Mouse (Mus musculus): Measurements from ENCODE around the gene Arhgap8. TPM values are rescaled to one million over a fixed set of nuclear protein-coding genes. Genes with fewer than 3 reads are reported as not detected.

Arhgap8 gene
- total and polyA plus RNA-seq, 3 experiments = not detected

DNA sequence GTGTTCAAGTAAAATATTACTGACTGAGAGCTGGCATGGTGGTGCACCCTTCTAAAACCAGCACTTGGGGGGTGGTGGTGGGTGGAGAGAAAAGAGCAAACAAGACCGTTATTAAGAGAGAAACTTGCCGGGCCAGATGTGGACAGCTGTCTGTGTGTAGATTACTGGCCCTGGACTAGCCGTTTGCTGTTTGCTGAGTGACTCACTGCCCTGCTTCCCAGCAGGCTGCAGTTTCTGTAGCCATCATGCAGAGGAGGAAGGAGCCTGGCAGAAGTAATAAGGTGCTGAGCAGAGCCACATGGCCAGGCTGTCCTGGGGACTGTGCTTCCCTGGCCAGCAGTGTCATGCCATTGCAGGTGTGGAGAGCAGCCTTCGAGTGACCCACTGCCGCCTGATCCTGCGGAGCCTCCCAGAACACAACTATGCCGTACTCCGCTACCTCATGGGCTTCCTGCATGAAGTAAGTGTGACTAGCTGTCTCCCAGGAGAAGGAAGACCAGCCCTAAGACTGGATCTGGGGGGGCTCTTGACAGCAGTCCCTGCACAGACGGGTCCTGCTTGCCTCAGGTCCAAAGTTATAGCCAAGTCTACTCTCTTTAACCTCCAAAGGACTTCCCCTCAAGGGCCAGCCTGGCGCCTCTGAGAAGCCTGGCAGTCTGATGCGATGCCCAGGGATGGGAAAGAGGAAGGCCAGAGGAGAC is 49.9 kb downstream of the Arhgap8 start:
- no peak overlapping the region for H3K9ac ChIP-seq (ENCODE audit: control insufficient read depth, low read depth, low read length, poor library complexity, severe bottlenecking)
- peaks cover 0 to 13% of the 10 kb centered on the region in 2 experiments; a peak in 1 of 4 replicates for H3K4me1 ChIP-seq (ENCODE audit: control insufficient read depth in 1 of 2, insufficient read depth in 2 of 2, low read length in 2 of 2)
- no peaks in the 10 kb centered on the region for H3K27me3 ChIP-seq (ENCODE audit: control insufficient read depth in 1 of 2, insufficient read depth in 2 of 2, low read length in 2 of 2)
- no peaks in the 10 kb centered on the region for H3K36me3 ChIP-seq (ENCODE audit: control insufficient read depth in 1 of 2, insufficient read depth in 2 of 2, low read length in 2 of 2)
- no peaks in the 10 kb centered on the region for H3K9me3 ChIP-seq (replicated peaks; ENCODE audit: insufficient read depth, low read length)
- DNase-seq (ENCODE audit: low read depth, low spot score) = no peak
- H3K27ac ChIP-seq (ENCODE audit: control insufficient read depth, low read depth, low read length) = no peak overlapping the region
- TF ChIP-seq POLR2AphosphoS5 (IDR thresholded peaks at IDR 0.05; ENCODE audit: borderline replicate concordance, low read depth, low read length) (no peak), KAT2A (conservative IDR thresholded peaks at IDR 0.05; ENCODE audit: low read depth, low read length) (no peak), E2F4 (IDR thresholded peaks at IDR 0.05; ENCODE audit: borderline replicate concordance, low read depth, low read length) (no peak), MAX (IDR thresholded peaks at IDR 0.05; ENCODE audit: low read length) (no peak), ZMIZ1 (IDR thresholded peaks at IDR 0.05; ENCODE audit: low read depth, low read length) (no peak), MYC (IDR thresholded peaks at IDR 0.05; ENCODE audit: low read depth, low read length) (no peak), NELFE (IDR thresholded peaks at IDR 0.05; ENCODE audit: low read depth, low read length) (no peak), ZC3H11A (IDR thresholded peaks at IDR 0.05; ENCODE audit: low read depth, low read length) (no peak), MAZ (IDR thresholded peaks at IDR 0.05; ENCODE audit: low read depth, low read length) (no peak), EP300 (IDR thresholded peaks at IDR 0.05; ENCODE audit: low read depth in 1 of 2, low read length in 2 of 2) (no peak), CHD1 (IDR thresholded peaks at IDR 0.05; ENCODE audit: low read depth, low read length) (no peak), POLR2AphosphoS2 (IDR thresholded peaks at IDR 0.05; ENCODE audit: low read length) (no peak), SIN3A (IDR thresholded peaks at IDR 0.05; ENCODE audit: low read length) (no peak), GATA1 (IDR thresholded peaks at IDR 0.05; ENCODE audit: low read depth, low read length) (no peak), BHLHE40 (IDR thresholded peaks at IDR 0.05; ENCODE audit: borderline replicate concordance, low read depth, low read length) (no peak), CHD2 (IDR thresholded peaks at IDR 0.05; ENCODE audit: low read length) (no peak), JUND (IDR thresholded peaks at IDR 0.05; ENCODE audit: low read depth, low read length) (no peak)
- H3K4me3 ChIP-seq (ENCODE audit: control insufficient read depth in 1 of 2, insufficient read depth in 1 of 2, low read depth in 2 of 2, low read length in 2 of 2) = no peak overlapping the region
- H3K79me2 ChIP-seq (ENCODE audit: control insufficient read depth, insufficient read depth, low read length, poor library complexity) = no peaks in the 10 kb centered on the region

DNA sequence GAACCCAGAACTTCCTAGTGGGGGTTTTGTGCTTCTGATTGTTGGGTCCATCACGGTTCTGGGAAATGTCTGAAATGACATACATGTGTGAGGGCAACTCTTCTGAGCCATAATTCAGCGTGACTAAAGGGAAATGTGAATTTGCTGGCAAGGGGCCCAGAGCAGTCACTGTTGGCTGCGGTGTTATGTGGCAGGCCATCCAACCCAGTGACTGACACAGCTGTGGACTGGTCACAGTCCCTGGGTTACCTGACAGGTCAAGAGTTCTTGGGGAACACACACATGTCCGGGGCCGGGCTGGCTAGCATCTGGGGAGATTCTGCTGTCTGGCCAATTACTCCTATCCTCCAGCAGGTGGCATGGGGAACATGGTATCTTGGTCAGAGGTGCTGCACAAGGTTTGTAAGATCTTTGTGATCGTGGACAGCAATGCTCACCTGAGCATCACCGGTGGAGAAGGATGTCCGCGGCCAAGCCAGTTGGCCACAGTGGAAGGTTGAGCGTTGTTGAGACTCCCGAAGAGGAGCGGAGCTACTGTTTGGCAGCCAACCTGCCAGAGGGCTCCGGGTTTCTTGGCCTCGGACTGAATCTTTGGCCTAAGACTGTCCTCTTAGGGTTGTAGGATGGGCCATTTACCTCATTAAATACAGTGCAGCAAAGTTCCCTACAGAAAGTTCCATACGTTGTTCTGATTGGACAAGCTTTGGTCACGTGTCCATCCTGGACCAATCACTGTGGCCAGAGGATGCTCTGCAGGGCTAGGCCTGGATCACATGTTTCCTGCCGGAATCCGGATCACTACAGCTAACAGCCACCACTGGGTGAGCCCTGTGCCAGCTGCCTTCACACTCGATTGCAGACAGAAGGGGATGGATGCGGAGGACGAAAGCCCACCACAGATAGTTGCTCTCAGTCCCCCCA is 52.6 kb downstream of the Arhgap8 start:
- no peak overlapping the region for H3K27ac ChIP-seq (ENCODE audit: control insufficient read depth, low read depth, low read length)
- H3K36me3 ChIP-seq (ENCODE audit: control insufficient read depth in 1 of 2, insufficient read depth in 2 of 2, low read length in 2 of 2) = no peaks in the 10 kb centered on the region; a peak in 1 of 4 replicates
- no peaks in the 10 kb centered on the region for H3K27me3 ChIP-seq (ENCODE audit: control insufficient read depth in 1 of 2, insufficient read depth in 2 of 2, low read length in 2 of 2)
- no peaks in the 10 kb centered on the region for H3K9me3 ChIP-seq (replicated peaks; ENCODE audit: insufficient read depth, low read length)
- H3K4me3 ChIP-seq (ENCODE audit: control insufficient read depth in 1 of 2, insufficient read depth in 1 of 2, low read depth in 2 of 2, low read length in 2 of 2) = no peak overlapping the region; a peak in 1 of 4 replicates
- peak; percentile 52 for DNase-seq (ENCODE audit: low read depth, low spot score)
- no peak overlapping the region for H3K9ac ChIP-seq (ENCODE audit: control insufficient read depth, low read depth, low read length, poor library complexity, severe bottlenecking)
- H3K79me2 ChIP-seq (ENCODE audit: control insufficient read depth, insufficient read depth, low read length, poor library complexity) = no peaks in the 10 kb centered on the region
- peaks cover 0 to 25% of the 10 kb centered on the region in 2 experiments; a peak in 3 of 4 replicates for H3K4me1 ChIP-seq (ENCODE audit: control insufficient read depth in 1 of 2, insufficient read depth in 2 of 2, low read length in 2 of 2)
- TF ChIP-seq CHD2 (IDR thresholded peaks at IDR 0.05; ENCODE audit: low read length) (no peak), CTCF (IDR thresholded peaks at IDR 0.05 in 2 of 3, conservative IDR thresholded peaks at IDR 0.05 in 1 of 3; ENCODE audit: control insufficient read depth in 1 of 3, insufficient read depth in 1 of 3, low read depth in 2 of 3, low read length in 3 of 3, poor library complexity in 1 of 3, severe bottlenecking in 1 of 3) (peak; percentile 39 to 59 (median 44); a peak in 5 of 6 replicates), ZMIZ1 (IDR thresholded peaks at IDR 0.05; ENCODE audit: low read depth, low read length) (no peak), SMC3 (IDR thresholded peaks at IDR 0.05; ENCODE audit: low read depth, low read length) (peak; percentile 70), SIN3A (IDR thresholded peaks at IDR 0.05; ENCODE audit: low read length) (no peak), NRF1 (IDR thresholded peaks at IDR 0.05; ENCODE audit: insufficient read depth, low read depth, low read length, poor library complexity, severe bottlenecking) (no peak), MYC (IDR thresholded peaks at IDR 0.05; ENCODE audit: low read depth, low read length) (no peak), POLR2A (IDR thresholded peaks at IDR 0.05; ENCODE audit: control insufficient read depth in 1 of 2, insufficient read depth in 1 of 2, low read depth in 1 of 2, low read length in 2 of 2, poor library complexity in 1 of 2) (no peak), MAX (IDR thresholded peaks at IDR 0.05; ENCODE audit: low read length) (peak; percentile 84), RAD21 (IDR thresholded peaks at IDR 0.05; ENCODE audit: low read depth, low read length) (peak; percentile 48), ELF1 (IDR thresholded peaks at IDR 0.05; ENCODE audit: low read depth, low read length) (no peak), USF2 (IDR thresholded peaks at IDR 0.05; ENCODE audit: borderline replicate concordance in 1 of 2, insufficient read depth in 1 of 2, low read depth in 1 of 2, low read length in 2 of 2) (peak; percentile 35 to 67; a peak in 3 of 4 replicates), UBTF (IDR thresholded peaks at IDR 0.05; ENCODE audit: borderline replicate concordance, insufficient read depth, low read depth, low read length) (no peak), ETS1 (IDR thresholded peaks at IDR 0.05; ENCODE audit: low read depth, low read length) (no peak), MAZ (IDR thresholded peaks at IDR 0.05; ENCODE audit: low read depth, low read length) (no peak), USF1 (IDR thresholded peaks at IDR 0.05; ENCODE audit: low read depth, low read length) (peak; percentile 91), POLR2AphosphoS2 (IDR thresholded peaks at IDR 0.05; ENCODE audit: low read length) (no peak), CHD1 (IDR thresholded peaks at IDR 0.05; ENCODE audit: low read depth, low read length) (no peak)

Data from MEL (cell line).